Mouse (Mus musculus) midbrain, postnatal 0 days (tissue): ENCODE data around the gene Dag1. TPM values are rescaled to one million over a fixed set of nuclear protein-coding genes. Genes with fewer than 3 reads are reported as not detected.

Experiments
- ATAC-seq: fragments of 200-750 bp; cut with Nextera tagmentation; 2 replicates; pipeline ENCODE4 v1.8.0; 2017; ENCODE audit warnings: moderate number of reproducible peaks, mild to moderate bottlenecking, moderate TSS enrichment, moderate library complexity; ENCODE audit not compliant: low FRiP score
- DNase-seq: peaks from one replicate; pipeline ENCODE4 v3.0.0-alpha.2; 2015; ENCODE audit warnings: low spot score
- H3K27ac ChIP-seq: fragments of 300-500 bp; sonication (generic); 2 replicates; pipeline ENCODE4 v1.5.1; 2014; ENCODE audit warnings: low read depth, mild to moderate bottlenecking, low read length, mixed read lengths
- H3K27me3 ChIP-seq: fragments of 300-500 bp; sonication (generic); 2 replicates; pipeline ENCODE4 v1.6.1; 2014; ENCODE audit warnings: low read length, control low read depth, mixed read lengths; ENCODE audit not compliant: insufficient read depth
- H3K36me3 ChIP-seq: fragments of 300-500 bp; sonication (generic); 2 replicates; pipeline ENCODE4 v1.6.1; 2014; ENCODE audit warnings: low read length, control low read depth, mixed read lengths; ENCODE audit not compliant: insufficient read depth
- H3K4me1 ChIP-seq: fragments of 300-500 bp; sonication (generic); 2 replicates; pipeline ENCODE4 v1.6.1; 2014; ENCODE audit warnings: mild to moderate bottlenecking, control low read depth, antibody characterized with exemption, low read length, mixed read lengths; ENCODE audit not compliant: insufficient read depth
- H3K4me2 ChIP-seq: fragments of 300-500 bp; sonication (generic); 2 replicates; pipeline ENCODE4 v1.6.1; 2014; ENCODE audit warnings: low read depth, mild to moderate bottlenecking, low read length, mixed read lengths; ENCODE audit not compliant: poor library complexity, severe bottlenecking
- H3K4me3 ChIP-seq: fragments of 300-500 bp; sonication (generic); 2 replicates; pipeline ENCODE4 v1.5.1; 2014; ENCODE audit warnings: low read depth, mild to moderate bottlenecking, low read length, moderate library complexity
- H3K9ac ChIP-seq: fragments of 300-500 bp; sonication (generic); replicated peaks from 2 replicates; pipeline ENCODE4 v1.6.1; 2014; ENCODE audit warnings: mild to moderate bottlenecking, low read length, moderate library complexity, mixed read lengths; ENCODE audit not compliant: poor library complexity, severe bottlenecking
- H3K9me3 ChIP-seq: fragments of 300-500 bp; sonication (generic); 2 replicates; pipeline ENCODE4 v1.6.1; 2016; ENCODE audit warnings: low read length, control low read depth
- CTCF ChIP-seq: IDR thresholded peaks from 2 replicates; pipeline ENCODE4 v1.5.1; 2016; ENCODE audit warnings: antibody characterized with exemption, mild to moderate bottlenecking
- WGBS: fragments of 180-500 bp; shearing (Covaris S2); extraction: QIAGEN DNeasy Blood & Tissue Kit; methylation state at CpG from one replicate; pipeline ENCODE4 v1.1.7; 2014; 5-methylcytosine and 5-hydroxymethylcytosine counted together
- polyA plus RNA-seq: library from polyadenylated mRNA; unstranded; fragments of >200 nt; fragmentation: Nextera tagmentation; extraction: Ambion mirVana; gene quantifications from 2 replicates; pipeline ENCODE4 v1.2.1, GENCODE M21; 2015
- total RNA-seq: library from RNA; depleted of rRNA; stranded (reverse); fragments of >200 nt; gene quantifications from 2 replicates; pipeline ENCODE4 v1.2.3, GENCODE M21; 2014; rRNA removed

Gene Dag1
- total and polyA plus RNA-seq, 2 experiments from 2014 or later, result 79.7 to 141 TPM

GRCm38 (mm10) chr9:108165143-108165542 lies 98.6 kb downstream of the Dag1 start:
- no peak for ATAC-seq
- 29% methylated on average over 8 of the region's 8 CpGs for WGBS

GRCm38 (mm10) chr9:108163646-108164284 lies 100.0 kb downstream of the Dag1 start:
- H3K36me3 ChIP-seq, result no peaks in the 10 kb centered on the region
- DNase-seq (no peak), ATAC-seq (no peak)
- H3K27me3 ChIP-seq, result no peaks in the 10 kb centered on the region
- 0 out of 2 replicates have a peak overlapping the region, but pooled peaks have one; percentile 12 for H3K27ac ChIP-seq
- H3K4me3 ChIP-seq, result no peak overlapping the region
- no peak for TF ChIP-seq CTCF
- no peaks in the 10 kb centered on the region for H3K9me3 ChIP-seq
- no peak overlapping the region for H3K9ac ChIP-seq
- H3K4me2 ChIP-seq, result no peak overlapping the region
- no peaks in the 10 kb centered on the region for H3K4me1 ChIP-seq
- WGBS, result 68% methylated on average over 16 of the region's 16 CpGs

More at GRCm38 (mm10) chr9:108165143-108165542, 98.6 kb downstream of the Dag1 start:
- Histone ChIP-seq H3K9ac (no peak overlapping the region), H3K27ac (no peak overlapping the region), H3K4me3 (no peak overlapping the region), H3K4me1 (no peaks in the 10 kb centered on the region), H3K36me3 (peaks cover 6% of the 10 kb centered on the region), H3K27me3 (no peaks in the 10 kb centered on the region), H3K9me3 (no peaks in the 10 kb centered on the region), H3K4me2 (no peak overlapping the region)
- no peak for DNase-seq
- no peak for TF ChIP-seq CTCF

- TF ChIP-seq CTCF, result no peak
- no peak for ATAC-seq
- Histone ChIP-seq H3K4me2 (no peak overlapping the region), H3K4me1 (no peaks in the 10 kb centered on the region), H3K27ac (no peak overlapping the region), H3K4me3 (no peak overlapping the region), H3K27me3 (no peaks in the 10 kb centered on the region), H3K36me3 (no peaks in the 10 kb centered on the region), H3K9me3 (no peaks in the 10 kb centered on the region), H3K9ac (no peak overlapping the region)
- DNase-seq, result no peak
- 76% methylated on average over 7 of the region's 7 CpGs for WGBS
Measured at GRCm38 (mm10) chr9:108157891-108158290, 105.9 kb downstream of the Dag1 start.

- no peaks in the 10 kb centered on the region for H3K36me3 ChIP-seq
- 92% methylated on average over 6 of the region's 6 CpGs for whole genome bisulfite sequencing
- no peak for ATAC-seq
- H3K9ac ChIP-seq, result no peak overlapping the region
- no peak for TF ChIP-seq CTCF
- H3K4me2 ChIP-seq, result no peak overlapping the region
- no peaks in the 10 kb centered on the region for H3K9me3 ChIP-seq
- no peak for DNase-seq
- no peaks in the 10 kb centered on the region for H3K4me1 ChIP-seq
- no peak overlapping the region for H3K27ac ChIP-seq
- H3K4me3 ChIP-seq, result no peak overlapping the region
- no peaks in the 10 kb centered on the region for H3K27me3 ChIP-seq
Measured at GRCm38 (mm10) chr9:108157451-108157850, 106.3 kb downstream of the Dag1 start.

GRCm38 (mm10) chr9:108156786-108157185 lies 107.0 kb downstream of the Dag1 start:
- Histone ChIP-seq H3K27me3 (no peaks in the 10 kb centered on the region), H3K27ac (no peak overlapping the region), H3K9me3 (no peaks in the 10 kb centered on the region), H3K4me1 (no peaks in the 10 kb centered on the region), H3K4me2 (no peak overlapping the region), H3K4me3 (no peak overlapping the region), H3K9ac (no peak overlapping the region), H3K36me3 (no peaks in the 10 kb centered on the region)
- no peak for TF ChIP-seq CTCF
- WGBS, result 95% methylated on average over 5 of the region's 5 CpGs
- no peak for ATAC-seq
- no peak for DNase-seq

- H3K27me3 ChIP-seq, result no peaks in the 10 kb centered on the region
- H3K4me1 ChIP-seq, result no peaks in the 10 kb centered on the region
- DNase-seq (no peak), ATAC-seq (no peak)
- H3K36me3 ChIP-seq, result no peaks in the 10 kb centered on the region
- no peak overlapping the region for H3K4me2 ChIP-seq
- H3K27ac ChIP-seq, result no peak overlapping the region
- TF ChIP-seq CTCF, result no peak
- no peak overlapping the region for H3K4me3 ChIP-seq
- WGBS, result 92% methylated on average over 12 of the region's 12 CpGs
- H3K9ac ChIP-seq, result no peak overlapping the region
- no peaks in the 10 kb centered on the region for H3K9me3 ChIP-seq
Measured at GRCm38 (mm10) chr9:108154814-108155213, 108.9 kb downstream of the Dag1 start.

Other genes starting within 250 kb of the Dag1 start
- 13.4 and 18.7 TPM in 2 replicates for gene Gmppb, start 214.7 kb downstream of the Dag1 start, total RNA-seq
- gene Gmppb, start 214.7 kb downstream of the Dag1 start, polyA plus RNA-seq, result 14.9 and 17.8 TPM in 2 replicates
- gene Amigo3, start 210.8 kb downstream of the Dag1 start, total RNA-seq, result 2.5 and 3.7 TPM in 2 replicates
- gene Amigo3, start 210.8 kb downstream of the Dag1 start, polyA plus RNA-seq, result 1.4 and 1.6 TPM in 2 replicates
- gene Mst1, start 183.5 kb downstream of the Dag1 start, total RNA-seq, result 0.14 TPM in 1 of 2 replicates, not detected in the other
- gene Mst1, start 183.5 kb downstream of the Dag1 start, polyA plus RNA-seq, result not detected in 2 replicates
- 46.3 and 60.6 TPM in 2 replicates for gene Rnf123, start 180.6 kb downstream of the Dag1 start, total RNA-seq
- gene Rnf123, start 180.6 kb downstream of the Dag1 start, polyA plus RNA-seq, result 44.1 and 49.1 TPM in 2 replicates
- 32.3 and 45.1 TPM in 2 replicates for gene Apeh, start 169.4 kb downstream of the Dag1 start, total RNA-seq
- 38.3 and 42.7 TPM in 2 replicates for gene Apeh, start 169.4 kb downstream of the Dag1 start, polyA plus RNA-seq
- gene Bsn, start 73.6 kb downstream of the Dag1 start, total RNA-seq, result 59.4 and 60.6 TPM in 2 replicates
- 6.1 and 7.7 TPM in 2 replicates for gene Bsn, start 73.6 kb downstream of the Dag1 start, polyA plus RNA-seq
- gene Nicn1, start 26.5 kb upstream of the Dag1 start, total RNA-seq, result 80.7 and 107 TPM in 2 replicates
- gene Nicn1, start 26.5 kb upstream of the Dag1 start, polyA plus RNA-seq, result 122 and 142 TPM in 2 replicates
- gene Amt, start 32.9 kb upstream of the Dag1 start, total RNA-seq, result 27.7 and 30.2 TPM in 2 replicates
- gene Amt, start 32.9 kb upstream of the Dag1 start, polyA plus RNA-seq, result 28.1 and 30.9 TPM in 2 replicates
- 120 and 124 TPM in 2 replicates for gene Rhoa, start 42.2 kb upstream of the Dag1 start, total RNA-seq
- 242 and 252 TPM in 2 replicates for gene Rhoa, start 42.2 kb upstream of the Dag1 start, polyA plus RNA-seq
- 59.8 and 61.2 TPM in 2 replicates for gene Tcta, start 42.2 kb upstream of the Dag1 start, total RNA-seq
- 76.3 and 79.8 TPM in 2 replicates for gene Tcta, start 42.2 kb upstream of the Dag1 start, polyA plus RNA-seq
- 225 and 226 TPM in 2 replicates for gene Gpx1, start 74.9 kb upstream of the Dag1 start, total RNA-seq
- gene Gpx1, start 74.9 kb upstream of the Dag1 start, polyA plus RNA-seq, result 430 and 447 TPM in 2 replicates
- gene Usp4, start 83.9 kb upstream of the Dag1 start, total RNA-seq, result 114 and 132 TPM in 2 replicates
- 102 and 106 TPM in 2 replicates for gene Usp4, start 83.9 kb upstream of the Dag1 start, polyA plus RNA-seq
- gene 1700102P08Rik, start 128.8 kb upstream of the Dag1 start, total RNA-seq, result 2.1 and 3.0 TPM in 2 replicates
- gene 1700102P08Rik, start 128.8 kb upstream of the Dag1 start, polyA plus RNA-seq, result 0.99 and 1.4 TPM in 2 replicates
- gene Ccdc36, start 164.5 kb upstream of the Dag1 start, total RNA-seq, result 1.5 and 2.0 TPM in 2 replicates
- 1.9 TPM in 2 replicates for gene Ccdc36, start 164.5 kb upstream of the Dag1 start, polyA plus RNA-seq
- gene BC048562, start 172.5 kb upstream of the Dag1 start, total RNA-seq, result not detected in 2 replicates
- gene BC048562, start 172.5 kb upstream of the Dag1 start, polyA plus RNA-seq, result not detected in 2 replicates
- gene Ccdc71, start 196.6 kb upstream of the Dag1 start, total RNA-seq, result 37.3 and 39.8 TPM in 2 replicates
- 56.8 and 61.2 TPM in 2 replicates for gene Ccdc71, start 196.6 kb upstream of the Dag1 start, polyA plus RNA-seq
- 82.4 and 86.3 TPM in 2 replicates for gene Klhdc8b, start 197.6 kb upstream of the Dag1 start, total RNA-seq
- gene Klhdc8b, start 197.6 kb upstream of the Dag1 start, polyA plus RNA-seq, result 56.1 and 59.2 TPM in 2 replicates
- 56.5 and 169 TPM in 2 replicates for gene Lamb2, start 215.8 kb upstream of the Dag1 start, total RNA-seq
- gene Lamb2, start 215.8 kb upstream of the Dag1 start, polyA plus RNA-seq, result 15.8 and 18.5 TPM in 2 replicates
- gene Usp19, start 226.6 kb upstream of the Dag1 start, total RNA-seq, result 86.5 and 113 TPM in 2 replicates
- 48.2 and 50.7 TPM in 2 replicates for gene Usp19, start 226.6 kb upstream of the Dag1 start, polyA plus RNA-seq
- gene Qars, start 243.7 kb upstream of the Dag1 start, total RNA-seq, result 107 and 146 TPM in 2 replicates
- 62.0 and 62.6 TPM in 2 replicates for gene Qars, start 243.7 kb upstream of the Dag1 start, polyA plus RNA-seq